Mouse (Mus musculus) liver, embryonic 15.5 days (tissue): ENCODE results near the gene Gm21866. TPM values are rescaled to one million over a fixed set of nuclear protein-coding genes. Genes with fewer than 3 reads are reported as not detected.
"Not testable (repeated sequence)": the region's sequence is repeated elsewhere in the genome, so short reads cannot be mapped to it uniquely, and the experiment has no call there.

Experiments used
- ATAC-seq: fragments of 200-750 bp; cut with Nextera tagmentation; 2 replicates; pipeline ENCODE4 v1.8.0; 2017; ENCODE audit warnings: moderate number of reproducible peaks, mild to moderate bottlenecking, moderate library complexity; ENCODE audit not compliant: insufficient read depth
- H3K27ac ChIP-seq: fragments of 300-500 bp; sonication (generic); replicated peaks from 2 replicates; pipeline ENCODE4 v1.5.1; 2015; ENCODE audit warnings: mild to moderate bottlenecking, inconsistent platforms
- H3K27me3 ChIP-seq: fragments of 300-500 bp; sonication (generic); 2 replicates; pipeline ENCODE4 v1.6.1; 2015; ENCODE audit warnings: mild to moderate bottlenecking, inconsistent platforms
- H3K36me3 ChIP-seq: fragments of 300-500 bp; sonication (generic); replicated peaks from 2 replicates; pipeline ENCODE4 v1.6.1; 2015; ENCODE audit warnings: moderate library complexity, mild to moderate bottlenecking, inconsistent platforms
- H3K4me1 ChIP-seq: fragments of 300-500 bp; sonication (generic); replicated peaks from 2 replicates; pipeline ENCODE4 v1.6.1; 2015; ENCODE audit warnings: inconsistent platforms
- H3K4me2 ChIP-seq: fragments of 300-500 bp; sonication (generic); 2 replicates; pipeline ENCODE4 v1.6.1; 2015; ENCODE audit warnings: moderate library complexity, mild to moderate bottlenecking, inconsistent platforms
- H3K4me3 ChIP-seq: fragments of 300-500 bp; sonication (generic); replicated peaks from 2 replicates; pipeline ENCODE4 v1.5.1; 2015; ENCODE audit warnings: mild to moderate bottlenecking, inconsistent platforms
- H3K9ac ChIP-seq: fragments of 300-500 bp; sonication (generic); 2 replicates; pipeline ENCODE4 v1.6.1; 2015; ENCODE audit warnings: moderate library complexity, mild to moderate bottlenecking, inconsistent platforms
- H3K9me3 ChIP-seq: fragments of 300-500 bp; sonication (generic); replicated peaks from 2 replicates; pipeline ENCODE4 v1.6.1; 2016; ENCODE audit warnings: inconsistent platforms
- WGBS: fragments of 180-500 bp; shearing (Covaris S2); methylation state at CpG from one replicate; pipeline ENCODE4 v1.1.7; 2015; ENCODE audit warnings: mixed read lengths; ENCODE audit not compliant: insufficient replicate concordance; 5-methylcytosine and 5-hydroxymethylcytosine counted together
- polyA plus RNA-seq: library from polyadenylated mRNA; unstranded; fragments of >200 nt; fragmentation: Nextera tagmentation; extraction: Ambion mirVana; gene quantifications from 2 replicates; pipeline ENCODE4 v1.2.1, GENCODE M21; 2015

Gene Gm21866
- not detected in 2 replicates for polyA plus RNA-seq

DNA sequence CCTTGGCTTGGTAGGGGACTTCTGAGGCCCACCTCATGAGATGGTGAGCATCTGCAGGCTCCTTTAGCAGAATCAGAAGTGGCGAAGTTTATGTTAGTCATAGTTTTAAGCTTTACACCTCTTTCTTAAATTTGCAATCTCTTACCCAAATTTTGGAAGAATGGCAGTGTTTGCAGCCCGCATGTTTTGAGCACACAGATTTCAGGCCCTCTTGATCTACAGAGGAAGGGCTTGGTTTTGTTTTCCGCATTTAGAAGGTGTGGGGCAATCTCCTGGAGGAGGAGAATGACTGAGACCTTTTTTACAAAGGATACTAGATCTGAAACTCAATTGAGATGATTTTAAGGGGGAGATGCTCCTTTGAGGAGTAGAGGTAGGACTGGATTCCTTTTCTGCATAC is at the start of gene Gm21866:
TSS of gene Gm21866 (minus strand) at position 101 of the 400 bp plus-strand sequence.
- H3K36me3 ChIP-seq, H3K4me1 ChIP-seq, H3K9me3 ChIP-seq, H3K27me3 ChIP-seq, H3K27ac ChIP-seq, H3K9ac ChIP-seq, H3K4me2 ChIP-seq, H3K4me3 ChIP-seq, ATAC-seq: not testable (repeated sequence)
- 54% methylated on average over 2 of the region's 3 CpGs for WGBS

DNA sequence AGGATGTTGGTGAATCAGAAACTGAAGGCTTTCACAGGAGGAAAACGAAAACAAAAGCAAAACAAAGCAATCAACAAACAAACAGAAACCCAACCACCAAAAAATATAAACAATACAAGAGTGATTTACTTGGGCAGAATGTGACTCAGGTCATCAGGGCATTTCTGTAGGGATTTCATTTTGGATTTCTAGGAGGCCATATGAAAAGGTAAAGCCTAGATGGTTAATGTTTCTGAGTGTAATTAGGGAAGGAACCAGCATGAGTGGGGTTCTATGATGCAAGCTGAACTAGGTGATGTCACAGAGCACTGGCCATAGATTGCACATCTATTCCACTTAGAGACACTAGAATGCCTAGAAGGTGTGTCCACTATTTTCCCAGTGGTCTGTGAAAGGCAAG is 28.3 kb upstream of the Gm21866 start, which contains the start of gene Gm20773:
TSS of gene Gm20773 (plus strand) at position 301 of the 400 bp plus-strand sequence.
- H3K4me1 ChIP-seq, H3K36me3 ChIP-seq, H3K27me3 ChIP-seq, H3K9me3 ChIP-seq, ATAC-seq, H3K4me2 ChIP-seq, H3K27ac ChIP-seq, H3K4me3 ChIP-seq, H3K9ac ChIP-seq: not testable (repeated sequence)
- WGBS: no CpG with 5 or more reads among the region's 1 CpGs

Other genes with a start within 250 kb of the Gm21866 start
- gene Gm21828, start 241.7 kb downstream of the Gm21866 start, polyA plus RNA-seq: not detected in 2 replicates
- not detected in 2 replicates for gene Gm21440, start 213.2 kb downstream of the Gm21866 start, polyA plus RNA-seq
- gene Gm21454, start 213.1 kb downstream of the Gm21866 start, polyA plus RNA-seq: not detected in 2 replicates
- gene Gm21725, start 116.5 kb downstream of the Gm21866 start, polyA plus RNA-seq: not detected in 2 replicates
- not detected in 2 replicates for gene Gm20773, start 28.4 kb upstream of the Gm21866 start, polyA plus RNA-seq